Mouse (Mus musculus) neural tube, embryonic 12.5 days (tissue): ENCODE results near the gene Nrxn3. TPM values are rescaled to one million over a fixed set of nuclear protein-coding genes. Genes with fewer than 3 reads are reported as not detected.

Experiments
- ATAC-seq: fragments of 200-750 bp; cut with Nextera tagmentation; 2 replicates; pipeline ENCODE4 v1.8.0; 2017; ENCODE audit warnings: low read depth, mild to moderate bottlenecking, moderate TSS enrichment, moderate library complexity; ENCODE audit not compliant: low FRiP score
- H3K27ac ChIP-seq: fragments of 300-500 bp; sonication (generic); 2 replicates; pipeline ENCODE4 v1.5.1; 2016
- H3K27me3 ChIP-seq: fragments of 300-500 bp; sonication (generic); replicated peaks from 2 replicates; pipeline ENCODE4 v1.6.1; 2016; ENCODE audit warnings: mild to moderate bottlenecking
- H3K36me3 ChIP-seq: fragments of 300-500 bp; sonication (generic); 2 replicates; pipeline ENCODE4 v1.6.1; 2016; ENCODE audit warnings: mild to moderate bottlenecking
- H3K4me1 ChIP-seq: fragments of 300-500 bp; sonication (generic); 2 replicates; pipeline ENCODE4 v1.6.1; 2016
- H3K4me2 ChIP-seq: fragments of 300-500 bp; sonication (generic); replicated peaks from 2 replicates; pipeline ENCODE4 v1.6.1; 2016; ENCODE audit warnings: mild to moderate bottlenecking
- H3K4me3 ChIP-seq: fragments of 300-500 bp; sonication (generic); 2 replicates; pipeline ENCODE4 v1.5.1; 2016
- H3K9ac ChIP-seq: fragments of 300-500 bp; sonication (generic); 2 replicates; pipeline ENCODE4 v1.6.1; 2016; ENCODE audit warnings: mild to moderate bottlenecking
- H3K9me3 ChIP-seq: fragments of 300-500 bp; sonication (generic); 2 replicates; pipeline ENCODE4 v1.6.1; 2016; ENCODE audit warnings: mild to moderate bottlenecking
- WGBS: fragments of 180-500 bp; shearing (Covaris S2); methylation state at CpG from one replicate; pipeline ENCODE4 v1.1.7; 2016; 5-methylcytosine and 5-hydroxymethylcytosine counted together
- polyA plus RNA-seq: library from polyadenylated mRNA; unstranded; fragments of >200 nt; fragmentation: Nextera tagmentation; extraction: Ambion mirVana; gene quantifications from 2 replicates; pipeline ENCODE4 v1.2.1, GENCODE M21; 2016

Nrxn3 gene
- polyA plus RNA-seq, 1 experiment from 2014 or later: 57.5 TPM

GRCm38 (mm10) chr12:90013958-90014357, 1291.3 kb downstream of the Nrxn3 start:
- Histone ChIP-seq H3K4me2 (no peak overlapping the region), H3K27me3 (no peaks in the 10 kb centered on the region), H3K4me3 (no peak overlapping the region), H3K27ac (no peak overlapping the region), H3K36me3 (no peaks in the 10 kb centered on the region), H3K9me3 (no peaks in the 10 kb centered on the region), H3K9ac (no peak overlapping the region), H3K4me1 (no peaks in the 10 kb centered on the region; the same call in 1 of the 2 replicates)
- ATAC-seq: no peak
- WGBS: 24% methylated on average over 2 of the region's 2 CpGs

- Histone ChIP-seq H3K9me3 (no peaks in the 10 kb centered on the region), H3K4me3 (no peak overlapping the region), H3K4me2 (no peak overlapping the region), H3K27ac (no peak overlapping the region), H3K9ac (no peak overlapping the region), H3K27me3 (no peaks in the 10 kb centered on the region), H3K36me3 (no peaks in the 10 kb centered on the region), H3K4me1 (no peaks in the 10 kb centered on the region)
- 43% methylated on average over 3 of the region's 3 CpGs for WGBS
- ATAC-seq: no peak
These were observed 1304.3 kb downstream of the Nrxn3 start for GRCm38 (mm10) chr12:90027023-90027422.

GRCm38 (mm10) chr12:90041038-90041437, 1318.4 kb downstream of the Nrxn3 start:
- Histone ChIP-seq H3K36me3 (no peaks in the 10 kb centered on the region), H3K27ac (no peak overlapping the region), H3K4me2 (no peak overlapping the region), H3K27me3 (no peaks in the 10 kb centered on the region), H3K4me1 (no peaks in the 10 kb centered on the region), H3K9ac (no peak overlapping the region), H3K4me3 (no peak overlapping the region), H3K9me3 (no peaks in the 10 kb centered on the region)
- WGBS: 53% methylated on average over 1 of the region's 1 CpGs
- no peak for ATAC-seq

- 0 out of 2 replicates have a peak, but pooled peaks cover under 1% of the 10 kb centered on the region for H3K4me1 ChIP-seq
- no peak for ATAC-seq
- no peak overlapping the region for H3K4me3 ChIP-seq
- H3K27me3 ChIP-seq: no peaks in the 10 kb centered on the region
- H3K9me3 ChIP-seq: no peaks in the 10 kb centered on the region
- H3K27ac ChIP-seq: no peak overlapping the region
- H3K9ac ChIP-seq: no peak overlapping the region
- WGBS: 91% methylated on average over 5 of the region's 5 CpGs
- no peak overlapping the region for H3K4me2 ChIP-seq
- H3K36me3 ChIP-seq: no peaks in the 10 kb centered on the region
These were observed 1333.6 kb downstream of the Nrxn3 start for GRCm38 (mm10) chr12:90056256-90056655.

- WGBS: 93% methylated on average over 3 of the region's 3 CpGs
- Histone ChIP-seq H3K27me3 (no peaks in the 10 kb centered on the region), H3K27ac (no peak overlapping the region), H3K9ac (no peak overlapping the region), H3K36me3 (no peaks in the 10 kb centered on the region), H3K9me3 (no peaks in the 10 kb centered on the region), H3K4me3 (no peak overlapping the region), H3K4me2 (no peak overlapping the region), H3K4me1 (peaks cover 10% of the 10 kb centered on the region; the same call in 1 of the 2 replicates)
- ATAC-seq: no peak
These were observed 1337.1 kb downstream of the Nrxn3 start for GRCm38 (mm10) chr12:90059786-90060185.

GRCm38 (mm10) chr12:90061312-90061711, 1338.6 kb downstream of the Nrxn3 start:
- Histone ChIP-seq H3K27ac (no peak overlapping the region), H3K4me2 (no peak overlapping the region), H3K36me3 (no peaks in the 10 kb centered on the region), H3K9me3 (no peaks in the 10 kb centered on the region), H3K4me3 (no peak overlapping the region), H3K27me3 (no peaks in the 10 kb centered on the region), H3K9ac (no peak overlapping the region), H3K4me1 (peaks cover 10% of the 10 kb centered on the region; the same call in 1 of the 2 replicates)
- WGBS: 24% methylated on average over 3 of the region's 3 CpGs
- no peak for ATAC-seq

GRCm38 (mm10) chr12:90062219-90062618, 1339.5 kb downstream of the Nrxn3 start:
- Histone ChIP-seq H3K9me3 (no peaks in the 10 kb centered on the region), H3K27ac (no peak overlapping the region), H3K4me2 (no peak overlapping the region), H3K4me1 (peaks cover 10% of the 10 kb centered on the region; the same call in 1 of the 2 replicates), H3K4me3 (no peak overlapping the region), H3K27me3 (no peaks in the 10 kb centered on the region), H3K9ac (no peak overlapping the region), H3K36me3 (no peaks in the 10 kb centered on the region)
- 44% methylated on average over 5 of the region's 5 CpGs for WGBS
- ATAC-seq: no peak

GRCm38 (mm10) chr12:90063443-90063842, 1340.8 kb downstream of the Nrxn3 start:
- H3K36me3 ChIP-seq: no peaks in the 10 kb centered on the region
- 90% methylated on average over 2 of the region's 2 CpGs for WGBS
- H3K9ac ChIP-seq: no peak overlapping the region
- no peaks in the 10 kb centered on the region for H3K27me3 ChIP-seq
- no peak overlapping the region for H3K4me3 ChIP-seq
- no peak overlapping the region for H3K27ac ChIP-seq
- peaks cover 10% of the 10 kb centered on the region; the same call in 1 of the 2 replicates for H3K4me1 ChIP-seq
- no peak overlapping the region for H3K4me2 ChIP-seq
- ATAC-seq: no peak
- H3K9me3 ChIP-seq: no peaks in the 10 kb centered on the region

GRCm38 (mm10) chr12:90085862-90086261, 1363.2 kb downstream of the Nrxn3 start:
- Histone ChIP-seq H3K4me1 (no peaks in the 10 kb centered on the region), H3K4me2 (no peak overlapping the region), H3K9me3 (no peaks in the 10 kb centered on the region), H3K27me3 (no peaks in the 10 kb centered on the region), H3K9ac (no peak overlapping the region), H3K36me3 (no peaks in the 10 kb centered on the region), H3K4me3 (no peak overlapping the region), H3K27ac (no peak overlapping the region)
- ATAC-seq: no peak

GRCm38 (mm10) chr12:90095754-90096153, 1373.1 kb downstream of the Nrxn3 start:
- Histone ChIP-seq H3K9ac (no peak overlapping the region), H3K4me3 (no peak overlapping the region), H3K4me1 (no peaks in the 10 kb centered on the region), H3K27ac (no peak overlapping the region), H3K9me3 (no peaks in the 10 kb centered on the region), H3K36me3 (no peaks in the 10 kb centered on the region), H3K27me3 (no peaks in the 10 kb centered on the region), H3K4me2 (no peak overlapping the region)
- 73% methylated on average over 1 of the region's 1 CpGs for WGBS
- no peak for ATAC-seq

- ATAC-seq: peak; percentile 84
- Histone ChIP-seq H3K4me3 (no peak overlapping the region), H3K9me3 (no peaks in the 10 kb centered on the region), H3K27me3 (no peaks in the 10 kb centered on the region), H3K27ac (no peak overlapping the region), H3K4me2 (no peak overlapping the region), H3K36me3 (no peaks in the 10 kb centered on the region), H3K9ac (no peak overlapping the region), H3K4me1 (no peaks in the 10 kb centered on the region)
These were observed 1390.7 kb downstream of the Nrxn3 start for GRCm38 (mm10) chr12:90113351-90113791.

GRCm38 (mm10) chr12:90131927-90132869, 1409.5 kb downstream of the Nrxn3 start:
- no peak overlapping the region for H3K27ac ChIP-seq

More at GRCm38 (mm10) chr12:90131927-90132869, 1409.5 kb downstream of the Nrxn3 start:
- peaks cover 10% of the 10 kb centered on the region for H3K4me1 ChIP-seq
- H3K9me3 ChIP-seq: no peaks in the 10 kb centered on the region
- no peaks in the 10 kb centered on the region; the same call in 1 of the 2 replicates for H3K27me3 ChIP-seq
- ATAC-seq: peak; percentile 89
- no peaks in the 10 kb centered on the region for H3K36me3 ChIP-seq
- 0 out of 2 replicates have a peak overlapping the region, but pooled peaks have one; percentile 1 for H3K4me2 ChIP-seq
- WGBS: 30% methylated on average over 5 of the region's 5 CpGs
- no peak overlapping the region for H3K9ac ChIP-seq
- no peak overlapping the region for H3K4me3 ChIP-seq
